Mouse (Mus musculus) testis, adult 2 months (tissue): ENCODE measurements around the gene D8Ertd738e.

Experiments used
- CTCF ChIP-seq: fragments of 200-500 bp; IDR thresholded peaks from 2 replicates; pipeline ENCODE4 v1.5.1; 2012; ENCODE audit warnings: low read depth, mild to moderate bottlenecking, inconsistent platforms, low read length, moderate library complexity; ENCODE audit not compliant: control insufficient read depth, insufficient read depth, insufficient replicate concordance
- POLR2A ChIP-seq: fragments of 200-500 bp; IDR thresholded peaks from 2 replicates; pipeline ENCODE4 v1.6.1; 2012; ENCODE audit warnings: low read depth, mild to moderate bottlenecking, inconsistent platforms, low read length, moderate library complexity; ENCODE audit not compliant: control insufficient read depth

- no peak for TF ChIP-seq CTCF
- no peak for TF ChIP-seq POLR2A
These were observed 26.0 kb downstream of the D8Ertd738e start for GRCm38 (mm10) chr8:84223322-84224029.
